Mouse (Mus musculus) thymus, postnatal 0 days (tissue): ENCODE measurements around the gene Gm14226. TPM values are rescaled to one million over a fixed set of nuclear protein-coding genes. Genes with fewer than 3 reads are reported as not detected.
"Not testable (repeated sequence)": the region's sequence is repeated elsewhere in the genome, so short reads cannot be mapped to it uniquely, and the experiment has no call there.

ENCODE experiments used
- DNase-seq: peaks from one replicate; pipeline ENCODE4 v3.0.0-alpha.2; 2015; ENCODE audit warnings: low spot score
- polyA plus RNA-seq: library from polyadenylated mRNA; unstranded; fragments of >200 nt; fragmentation: Nextera tagmentation; extraction: Ambion mirVana; gene quantifications from 2 replicates; pipeline ENCODE4 v1.2.1, GENCODE M21; 2015

The Gm14226 gene
- polyA plus RNA-seq: 0.05 TPM in 2 replicates

DNA sequence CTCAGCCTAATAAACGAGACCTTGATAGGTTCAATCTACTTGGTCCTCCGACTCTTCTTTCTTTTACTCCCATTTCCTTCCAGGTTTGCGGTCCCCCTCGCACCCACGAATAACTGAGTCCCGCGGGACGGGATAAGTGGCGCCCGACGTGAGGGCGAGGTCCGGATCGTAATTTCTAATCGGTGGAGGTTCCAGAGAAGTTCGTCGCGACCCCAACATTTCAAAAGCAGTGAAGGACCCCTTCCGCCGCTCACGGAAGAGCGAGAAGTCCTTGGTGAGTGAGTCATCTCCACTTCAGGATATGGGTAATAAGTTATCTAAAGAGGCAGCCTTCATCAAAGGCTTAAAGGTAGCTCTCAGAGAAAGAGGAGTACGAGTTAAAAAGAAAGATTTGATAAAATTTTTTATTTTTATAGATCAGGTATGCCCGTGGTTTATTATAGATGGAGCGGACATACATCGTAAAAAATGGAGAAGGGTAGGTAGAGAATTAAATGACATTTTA is at the start of gene Gm14226:
Gene Gm14226 (plus strand): TSS at position 16 of the 505 bp plus-strand sequence.
- DNase-seq: not testable (repeated sequence)

GRCm38 (mm10) chr2:154969740-154970397 is 48.2 kb upstream of the Gm14226 start:
- not testable (repeated sequence) for DNase-seq

DNA sequence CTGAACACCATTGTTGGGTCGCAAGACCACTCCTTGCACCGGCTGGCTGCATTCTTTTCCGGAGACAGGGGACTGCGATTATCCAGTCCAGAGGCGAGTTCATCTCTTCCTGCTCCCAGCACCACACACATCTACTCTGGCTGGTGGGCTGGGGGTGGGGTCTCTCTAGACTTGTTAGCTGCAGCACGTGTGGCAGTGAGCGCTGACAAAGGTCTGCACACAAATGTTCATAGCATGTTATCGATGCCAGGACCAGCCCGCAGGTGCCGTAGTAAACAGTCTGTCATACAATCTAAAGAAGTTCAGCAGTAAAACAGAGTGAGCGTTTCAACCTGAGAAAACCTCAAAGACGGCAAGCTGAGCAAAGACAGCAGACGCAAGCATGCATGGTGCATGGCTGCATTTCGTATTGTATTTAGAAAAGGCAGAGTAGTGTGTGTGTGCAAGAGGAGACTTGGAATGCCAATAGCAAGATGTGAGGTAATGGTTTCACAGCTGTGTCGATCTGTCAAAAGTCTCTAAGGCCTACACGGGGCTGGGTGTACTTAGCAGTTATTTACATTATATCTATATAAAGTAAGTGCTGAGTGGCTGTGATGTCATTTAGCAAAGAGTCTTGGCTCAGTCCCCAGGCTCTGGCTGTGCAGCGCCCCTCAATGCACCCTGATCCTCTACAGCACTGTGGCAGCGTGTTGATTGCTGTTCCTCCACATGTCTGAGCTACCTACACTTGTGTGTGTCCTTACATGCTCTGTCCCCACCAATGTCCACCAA is 46.0 kb upstream of the Gm14226 start:
- DNase-seq: no peak

DNA sequence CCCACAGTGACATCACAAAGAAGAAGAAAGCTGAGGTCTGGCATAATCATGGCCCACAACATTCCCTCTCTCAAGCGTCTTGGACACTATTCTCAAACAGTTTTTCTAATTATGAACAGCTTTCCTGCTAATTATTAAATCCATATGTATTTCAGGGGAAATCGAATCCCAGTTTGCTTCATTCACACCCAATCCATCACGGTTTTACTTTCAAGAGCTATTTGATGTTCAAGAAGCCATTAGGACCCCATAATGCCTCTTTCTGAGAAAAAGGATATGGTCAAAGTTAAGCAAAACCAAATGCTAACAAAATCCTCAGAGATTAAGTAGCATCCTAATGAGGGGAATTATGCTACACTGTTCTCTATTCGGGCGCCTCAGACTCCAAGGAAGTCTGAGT is 45.1 kb upstream of the Gm14226 start:
- DNase-seq: no peak

DNA sequence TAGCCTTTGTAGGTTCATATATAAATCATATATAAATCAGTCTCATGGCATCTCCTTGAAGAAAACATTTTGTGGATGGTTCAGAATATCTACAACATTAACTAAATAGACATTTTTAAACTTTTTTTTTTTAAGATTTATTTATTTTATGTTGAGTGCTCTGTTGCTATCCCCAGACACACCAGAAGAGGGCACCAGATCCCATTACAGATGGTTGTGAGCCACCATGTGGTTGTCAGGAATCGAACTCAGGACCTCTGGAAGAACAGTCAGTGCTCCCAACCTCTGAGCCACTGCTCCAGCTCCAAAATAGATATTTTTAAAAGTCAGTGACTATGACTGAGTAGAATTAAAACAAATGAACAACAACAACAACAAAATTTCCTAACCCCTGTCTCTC is 31.5 kb upstream of the Gm14226 start:
- DNase-seq: no peak

DNA sequence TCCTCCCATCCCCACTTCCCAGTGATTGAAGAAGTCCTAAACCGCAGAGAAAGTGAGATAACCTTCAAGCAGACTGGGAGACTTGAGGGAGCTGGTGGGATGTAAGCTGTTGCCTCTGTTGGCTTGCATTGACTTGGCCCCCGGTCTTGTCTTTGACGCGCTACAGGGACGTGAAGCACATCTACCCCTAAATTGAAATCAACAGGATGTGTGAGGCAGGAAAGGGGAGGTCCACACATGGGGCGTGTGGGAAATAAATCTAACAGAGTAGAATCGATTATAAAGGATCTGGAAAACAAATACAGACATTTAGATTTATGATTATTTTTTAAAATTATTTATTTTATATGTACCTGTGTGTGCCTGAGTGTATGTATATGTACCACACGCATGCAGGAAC is 26.7 kb upstream of the Gm14226 start:
- peak; percentile 22 for DNase-seq

DNA sequence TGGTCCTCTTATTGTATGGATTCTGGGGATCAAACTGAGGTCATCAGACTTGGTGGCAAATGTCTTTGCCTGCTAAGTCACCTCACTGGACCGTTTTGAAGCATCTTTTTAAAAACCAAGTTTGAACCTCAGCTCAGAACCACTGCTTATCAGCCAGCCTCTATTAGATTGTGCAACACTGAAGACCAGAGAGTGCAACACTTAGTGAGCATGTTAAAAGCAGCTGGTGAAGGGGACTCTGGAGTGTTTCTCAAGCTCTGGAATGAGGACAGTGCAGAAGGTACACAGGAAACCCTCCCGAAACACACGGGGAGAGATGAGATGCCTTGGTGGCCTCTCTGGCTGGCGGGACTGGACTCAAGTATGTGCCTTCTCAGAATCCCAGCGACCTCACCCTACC is 26.0 kb upstream of the Gm14226 start:
- DNase-seq: no peak

DNA sequence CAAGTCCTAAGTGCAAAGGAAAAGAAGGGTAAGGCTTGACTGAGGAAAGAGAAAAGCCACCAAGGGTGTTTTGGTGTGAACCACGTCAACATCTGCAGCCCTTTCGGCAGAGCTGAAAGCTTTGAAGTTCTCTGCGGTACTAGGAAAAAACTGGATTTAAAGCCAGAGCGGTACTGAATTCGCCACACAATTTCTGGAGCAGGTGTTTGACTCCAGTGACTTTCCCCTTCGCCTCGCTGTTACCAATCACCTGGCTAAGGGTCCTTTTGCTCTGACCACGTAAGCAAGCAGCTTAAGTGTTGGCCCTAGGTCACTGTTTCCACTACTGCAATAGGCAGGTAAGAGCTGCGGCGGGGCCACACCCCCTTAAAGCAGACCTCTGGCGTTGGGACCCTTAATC is 12.6 kb upstream of the Gm14226 start:
- no peak for DNase-seq

GRCm38 (mm10) chr2:155011086-155011656 is 6.9 kb upstream of the Gm14226 start:
- DNase-seq: peak; percentile 64

DNA sequence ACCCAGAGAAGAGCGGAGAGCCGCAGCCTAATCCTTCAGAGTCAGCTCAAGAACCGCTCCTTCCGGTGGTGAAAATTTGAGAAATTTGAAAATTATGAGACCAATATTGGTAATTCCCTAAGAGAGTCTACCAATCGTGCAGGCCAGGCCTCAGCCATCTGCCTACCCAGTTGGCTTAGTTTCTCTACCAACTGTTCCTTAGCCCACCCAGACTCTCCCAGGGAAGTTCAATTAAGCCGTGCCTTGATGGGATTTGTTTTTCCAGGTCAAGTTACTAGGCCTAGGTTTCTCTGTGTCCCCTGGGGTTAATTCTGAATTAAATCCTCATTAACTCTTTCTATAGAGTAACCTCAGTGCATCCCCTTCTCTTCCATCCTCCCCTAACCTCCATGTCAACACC is 5.1 kb upstream of the Gm14226 start:
- no peak for DNase-seq

DNA sequence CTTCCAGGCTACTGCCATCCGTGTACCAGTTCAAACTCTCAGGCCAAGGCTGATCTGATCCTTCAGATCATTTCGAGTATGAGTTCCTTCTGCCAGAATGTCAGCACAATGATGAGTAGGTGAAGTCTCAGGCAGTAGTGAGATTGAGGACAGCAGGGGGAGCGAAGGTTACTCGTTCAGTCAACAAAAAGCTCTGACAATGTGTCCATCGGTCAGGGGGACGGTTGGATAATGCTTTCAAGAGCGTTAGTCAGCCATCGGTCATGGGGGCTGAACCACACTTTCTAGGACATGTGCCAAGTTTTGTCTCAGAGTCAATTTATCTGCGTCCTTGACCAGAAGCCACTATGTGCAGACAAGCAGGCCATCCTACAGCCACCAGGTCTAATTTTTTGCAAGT is 1.3 kb upstream of the Gm14226 start:
- not testable (repeated sequence) for DNase-seq

GRCm38 (mm10) chr2:155018762-155019641 is 936 bp downstream of the Gm14226 start:
- peak; percentile 68 for DNase-seq

DNA sequence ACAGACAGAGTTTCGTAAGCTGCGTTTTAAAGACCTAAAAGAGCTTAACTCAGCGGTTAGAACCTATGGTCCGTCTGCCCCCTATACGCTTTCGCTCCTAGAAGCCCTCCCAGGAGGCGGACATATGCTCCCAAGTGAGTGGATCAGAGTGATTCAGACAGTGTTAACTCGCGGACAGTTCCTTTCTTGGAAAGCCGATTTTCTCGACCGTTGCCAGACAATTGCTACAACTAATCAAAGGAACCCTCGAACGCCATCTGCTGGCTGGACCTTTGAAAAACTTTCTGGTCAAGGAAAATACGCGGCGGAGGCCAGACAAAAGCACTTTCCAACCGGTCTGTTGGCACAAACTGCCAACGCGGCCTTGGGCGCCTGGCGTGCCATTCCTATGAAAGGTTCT is 1.6 kb downstream of the Gm14226 start:
- peak; percentile 71 for DNase-seq

DNA sequence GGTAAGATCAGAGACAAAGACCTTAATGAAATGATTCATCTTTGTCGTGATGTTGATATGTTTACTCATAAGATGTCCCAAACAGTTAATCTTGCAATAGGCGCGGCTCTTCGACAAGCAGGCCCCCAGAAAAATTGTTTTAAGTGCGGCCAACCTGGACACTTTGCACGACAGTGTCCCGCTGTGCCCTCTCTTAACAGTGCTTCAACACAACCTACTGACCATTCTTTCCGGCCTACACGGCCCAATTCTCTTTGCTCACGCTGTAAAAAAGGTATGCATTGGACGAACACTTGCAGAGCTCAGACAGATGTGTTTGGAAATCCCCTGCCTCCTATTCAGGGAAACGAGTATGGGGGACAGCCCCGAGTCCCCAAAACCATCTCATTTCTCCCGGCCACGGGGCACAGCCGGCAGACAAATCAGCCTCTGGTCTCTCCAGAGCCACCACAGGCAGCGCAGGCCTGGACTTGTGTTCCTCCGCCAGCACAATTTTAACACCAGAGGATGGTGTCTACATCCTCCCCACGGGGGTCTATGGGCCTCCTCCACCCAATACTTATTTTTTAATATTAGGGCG is 2.3 kb downstream of the Gm14226 start:
- not testable (repeated sequence) for DNase-seq

DNA sequence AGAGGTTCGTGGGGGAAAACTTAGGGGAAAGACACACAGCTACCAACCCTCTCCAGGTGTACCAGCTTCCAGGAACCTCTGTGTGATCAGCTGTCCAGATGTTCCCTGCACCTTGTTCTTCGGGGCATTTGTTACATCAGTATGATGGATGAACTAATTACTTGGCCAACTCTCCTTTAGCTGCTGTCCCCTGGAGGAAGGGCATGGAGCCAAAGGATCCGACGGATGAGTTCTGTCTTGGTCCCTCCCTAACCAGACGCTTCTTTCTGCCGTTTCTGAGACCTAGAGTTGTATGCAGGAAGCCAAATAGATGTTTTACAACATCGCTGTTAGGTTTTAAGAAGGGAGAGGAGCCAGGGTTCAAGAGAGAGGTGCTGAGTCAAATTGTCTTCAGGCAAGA is 12.8 kb downstream of the Gm14226 start:
- no peak for DNase-seq

- no peak for DNase-seq
Measured at GRCm38 (mm10) chr2:155032938-155033710, 15.1 kb downstream of the Gm14226 start.

- no peak for DNase-seq
Measured at GRCm38 (mm10) chr2:155039956-155040355, 21.9 kb downstream of the Gm14226 start.

GRCm38 (mm10) chr2:155044542-155044941 is 26.5 kb downstream of the Gm14226 start:
- DNase-seq: no peak

GRCm38 (mm10) chr2:155045075-155045474 is 27.0 kb downstream of the Gm14226 start:
- DNase-seq: no peak

- DNase-seq: no peak
Measured at GRCm38 (mm10) chr2:155046803-155047202, 28.7 kb downstream of the Gm14226 start.
